Comparison of ENCODE assay signal across 15 mouse cellular contexts in genomic region chr2:150569847-150570590, GRCm38 (mm10). TPM values are rescaled to one million over a fixed set of nuclear protein-coding genes. Genes with fewer than 3 reads are reported as not detected.
DNase-seq lines count a peak whose midpoint lies in the region; ATAC-seq and TF ChIP-seq lines count a peak whose summit lies in the region.
"Had no signal": no experiment of that assay in that cellular context is flagged by ENCODE, and none has a peak within 500 bp of the region (broad histone marks: within the 10 kb centered on the region; RNA-seq: fewer than 3 reads in every experiment).

Gene Cst7 (plus strand): TSS chr2:150570415.

- H3K27ac ChIP-seq in layer of hippocampus, adult 2 months = no peak within 1 kb of the TSS
- H3K27ac ChIP-seq in bone marrow macrophage, adult 2 months (ENCODE audit: insufficient read depth, low read depth, low read length) = no peak within 1 kb of the TSS
- H3K27ac ChIP-seq in liver, postnatal 0 days (ENCODE audit: low read depth) = no peak within 1 kb of the TSS
- H3K27ac ChIP-seq in midbrain, embryonic 16.5 days (ENCODE audit: low read length) = no peak within 1 kb of the TSS
- H3K27ac ChIP-seq: neural tube, embryonic 12.5 days had no signal

- TF ChIP-seq POLR2A in bone marrow macrophage, adult 2 months (IDR thresholded peaks at IDR 0.05; ENCODE audit: borderline replicate concordance, low read depth, low read length) = no peak

- DNase-seq in layer of hippocampus, adult 11-12 months (ENCODE audit: low spot score) = peak; percentile 20
- no peak for DNase-seq in layer of hippocampus, adult 2 months (ENCODE audit: low spot score in 2 of 2)
- peak; percentile 16 for DNase-seq in liver, postnatal 0 days
- DNase-seq in thymus, postnatal 10 days (ENCODE audit: low spot score in 2 of 2) = peak; percentile 27 to 33
- no peak for DNase-seq in cerebellum, adult 8-10 months
- DNase-seq in kidney, postnatal 25 days = no peak
- DNase-seq: heart, adult 18-20 months; kidney, postnatal 4 days; left cerebral cortex, postnatal 4 days; lung, postnatal 14 days; right cerebral cortex, postnatal 4 days had no signal

- TF ChIP-seq EP300 in liver, postnatal 0 days (IDR thresholded peaks at IDR 0.05; ENCODE audit: low read depth) = no peak

- ATAC-seq in liver, postnatal 0 days = peak; percentile 41; the same call in 1 of the 2 replicates
- ATAC-seq in midbrain, embryonic 16.5 days = no peak
- ATAC-seq: hindbrain, embryonic 16.5 days had no signal

- H3K9me3 ChIP-seq in liver, postnatal 0 days (ENCODE audit: low read length) = no peaks in the 10 kb centered on the region
- H3K9me3 ChIP-seq in midbrain, embryonic 16.5 days (replicated peaks; ENCODE audit: control insufficient read depth, low read length, poor library complexity, severe bottlenecking) = no peaks in the 10 kb centered on the region
- H3K9me3 ChIP-seq: neural tube, embryonic 12.5 days had no signal

- H3K27me3 ChIP-seq in liver, postnatal 0 days (ENCODE audit: insufficient read depth, low read length) = no peaks in the 10 kb centered on the region
- H3K27me3 ChIP-seq in midbrain, embryonic 16.5 days (ENCODE audit: control insufficient read depth, insufficient read depth, low read depth, low read length) = no peaks in the 10 kb centered on the region
- H3K27me3 ChIP-seq: neural tube, embryonic 12.5 days had no signal

- 30% methylated on average over 11 of the region's 11 CpGs for WGBS in liver, postnatal 0 days (ENCODE audit: insufficient replicate concordance)
- WGBS in midbrain, embryonic 16.5 days = 76% methylated on average over 11 of the region's 11 CpGs

- no peak within 1 kb of the TSS for H3K9ac ChIP-seq in liver, postnatal 0 days (replicated peaks)
- H3K9ac ChIP-seq in midbrain, embryonic 16.5 days (ENCODE audit: low read depth, low read length) = no peak within 1 kb of the TSS
- H3K9ac ChIP-seq: neural tube, embryonic 12.5 days had no signal

- peak within 1 kb of the TSS; percentile 38 for H3K4me2 ChIP-seq in liver, postnatal 0 days (ENCODE audit: low read depth, low read length)
- no peak within 1 kb of the TSS for H3K4me2 ChIP-seq in midbrain, embryonic 16.5 days (ENCODE audit: low read length)
- H3K4me2 ChIP-seq: neural tube, embryonic 12.5 days had no signal

- peaks cover 32% of the 10 kb centered on the region for H3K4me1 ChIP-seq in bone marrow macrophage, adult 2 months (ENCODE audit: control insufficient read depth, insufficient read depth, low read length)
- H3K4me1 ChIP-seq in liver, postnatal 0 days (ENCODE audit: insufficient read depth) = peaks cover 6% of the 10 kb centered on the region
- H3K4me1 ChIP-seq in midbrain, embryonic 16.5 days (ENCODE audit: control insufficient read depth, insufficient read depth, low read length) = no peaks in the 10 kb centered on the region
- H3K4me1 ChIP-seq: neural tube, embryonic 12.5 days had no signal

- TF ChIP-seq CTCF in layer of hippocampus, adult 2 months (conservative IDR thresholded peaks at IDR 0.05) = no peak
- TF ChIP-seq CTCF in bone marrow macrophage, adult 2 months (IDR thresholded peaks at IDR 0.05; ENCODE audit: low read depth, low read length) = no peak
- TF ChIP-seq CTCF in liver, postnatal 0 days (IDR thresholded peaks at IDR 0.05; ENCODE audit: low read depth) = no peak

- H3K36me3 ChIP-seq in liver, postnatal 0 days (replicated peaks; ENCODE audit: insufficient read depth, low read length) = no peaks in the 10 kb centered on the region
- no peaks in the 10 kb centered on the region for H3K36me3 ChIP-seq in midbrain, embryonic 16.5 days (ENCODE audit: control insufficient read depth, insufficient read depth, low read length)
- H3K36me3 ChIP-seq: neural tube, embryonic 12.5 days had no signal

- no peak within 1 kb of the TSS for H3K4me3 ChIP-seq in layer of hippocampus, adult 2 months
- peak within 1 kb of the TSS; percentile 8; the same call in 1 of the 2 replicates for H3K4me3 ChIP-seq in bone marrow macrophage, adult 2 months (ENCODE audit: insufficient read depth, low read length)
- no peak within 1 kb of the TSS for H3K4me3 ChIP-seq in liver, postnatal 0 days (ENCODE audit: low read depth, low read length)
- H3K4me3 ChIP-seq in midbrain, embryonic 16.5 days (ENCODE audit: low read depth, low read length) = no peak within 1 kb of the TSS
- H3K4me3 ChIP-seq: neural tube, embryonic 12.5 days had no signal

RNA-seq across cellular contexts. Expression of gene Cst7, which starts in this region (rescaled TPM):
- under 1 TPM in 1 of 2 experiments, not detected in 1; 0.38 TPM for total RNA-seq in layer of hippocampus, adult 2 months (2021)
- not detected in 2 replicates for polyA plus RNA-seq in bone marrow macrophage, adult 2 months (2012; ENCODE audit: insufficient read depth, insufficient read length, missing spikeins)
- polyA plus RNA-seq in liver, postnatal 0 days (2015; fragmentation: Nextera tagmentation; extraction: Ambion mirVana) = 7.5 and 8.2 TPM in 2 replicates
- polyA plus RNA-seq in midbrain, embryonic 16.5 days (2015; fragmentation: Nextera tagmentation; extraction: Ambion mirVana) = 0.44 TPM in 1 of 2 replicates, not detected in the other
- total RNA-seq: left cerebral cortex, postnatal 4 days had no signal

Comparison
In these comparisons a context has a peak if more than half of its experiments do, and no peak if none do; other contexts are left out.
1. DNase-seq: peak in layer of hippocampus, adult 11-12 months (single experiment), liver, postnatal 0 days (single experiment) and thymus, postnatal 10 days (2 of 2); none in layer of hippocampus, adult 2 months (0 of 2), cerebellum, adult 8-10 months (single experiment) and kidney, postnatal 25 days (0 of 2).